Mouse (Mus musculus) liver, embryonic 14.5 days (tissue): Measurements from ENCODE around the gene Chrnb2. TPM values are rescaled to one million over a fixed set of nuclear protein-coding genes. Genes with fewer than 3 reads are reported as not detected.

ENCODE experiments used
- ATAC-seq: fragments of 200-750 bp; cut with Nextera tagmentation; 2 replicates; pipeline ENCODE4 v1.8.0; 2017; ENCODE audit warnings: moderate number of reproducible peaks, mild to moderate bottlenecking, moderate library complexity; ENCODE audit not compliant: insufficient read depth
- DNase-seq, 3 experiments: peaks; one replicate each; pipeline ENCODE4 v3.0.0-alpha.2; 2012 to 2013; ENCODE audit warnings: low read depth in 3 of 3, low spot score in 3 of 3
- H3K27ac ChIP-seq: fragments of 300-500 bp; sonication (generic); 2 replicates; pipeline ENCODE4 v1.5.1; 2014; ENCODE audit warnings: moderate library complexity, mild to moderate bottlenecking, control low read depth, inconsistent platforms
- H3K27me3 ChIP-seq: fragments of 300-500 bp; sonication (generic); 2 replicates; pipeline ENCODE4 v1.6.1; 2014; ENCODE audit warnings: mild to moderate bottlenecking, low read length, moderate library complexity; ENCODE audit not compliant: control insufficient read depth, insufficient read depth
- H3K36me3 ChIP-seq: fragments of 300-500 bp; sonication (generic); replicated peaks from 2 replicates; pipeline ENCODE4 v1.6.1; 2014; ENCODE audit warnings: low read depth; ENCODE audit not compliant: control insufficient read depth, insufficient read depth
- H3K4me1 ChIP-seq, 2 experiments: fragments of 200-500 bp in 1 of 2; fragments of 300-500 bp in 1 of 2; sonication (generic) in 1 of 2; replicated peaks; 2 replicates each; pipeline ENCODE4 v1.6.1; 2012 to 2014; ENCODE audit warnings: antibody characterized with exemption in 1 of 2, inconsistent platforms in 1 of 2, low read length in 1 of 2; ENCODE audit not compliant: control insufficient read depth in 2 of 2, insufficient read depth in 2 of 2
- H3K4me2 ChIP-seq: fragments of 300-500 bp; sonication (generic); 2 replicates; pipeline ENCODE4 v1.6.1; 2014; ENCODE audit warnings: low read depth, mild to moderate bottlenecking, control low read depth, moderate library complexity
- H3K4me3 ChIP-seq, 2 experiments: fragments of 200-500 bp in 1 of 2; fragments of 300-500 bp in 1 of 2; sonication (generic) in 1 of 2; 2 replicates each; pipeline ENCODE4 v1.5.1; 2012 to 2014; ENCODE audit warnings: low read depth in 2 of 2, low read length in 2 of 2, mild to moderate bottlenecking in 2 of 2, control low read depth in 1 of 2, inconsistent platforms in 1 of 2, moderate library complexity in 1 of 2; ENCODE audit not compliant: insufficient read depth in 1 of 2
- H3K9ac ChIP-seq: fragments of 300-500 bp; sonication (generic); replicated peaks from 2 replicates; pipeline ENCODE4 v1.6.1; 2014; ENCODE audit warnings: mild to moderate bottlenecking, control low read depth, moderate library complexity
- H3K9me3 ChIP-seq: fragments of 300-500 bp; sonication (generic); 2 replicates; pipeline ENCODE4 v1.6.1; 2016; ENCODE audit warnings: low read length, mixed read lengths; ENCODE audit not compliant: control insufficient read depth
- CTCF ChIP-seq: IDR thresholded peaks from 2 replicates; pipeline ENCODE4 v1.5.1; 2016; ENCODE audit warnings: antibody characterized with exemption, low read depth, control low read depth
- EP300 ChIP-seq: IDR thresholded peaks from 2 replicates; pipeline ENCODE4 v1.6.1; 2016; ENCODE audit warnings: antibody characterized with exemption, low read depth
- WGBS: fragments of 180-500 bp; shearing (Covaris S2); extraction: QIAGEN DNeasy Blood & Tissue Kit; methylation state at CpG from one replicate; pipeline ENCODE4 v1.1.7; 2014; ENCODE audit not compliant: insufficient replicate concordance; 5-methylcytosine and 5-hydroxymethylcytosine counted together
- polyA plus RNA-seq, 2 experiments: library from polyadenylated mRNA; depleted of rRNA in 1 of 2; stranded (reverse) in 1 of 2; unstranded in 1 of 2; fragments of >200 nt; fragmentation: Nextera tagmentation in 1 of 2; extraction: Ambion mirVana in 1 of 2; gene quantifications; 2 replicates each; pipeline versions ENCODE4 v1.2.1 to v1.2.3; 2012 to 2014

Chrnb2 gene
- polyA plus RNA-seq, 2 experiments, result 0.12 to 0.18 TPM

DNA sequence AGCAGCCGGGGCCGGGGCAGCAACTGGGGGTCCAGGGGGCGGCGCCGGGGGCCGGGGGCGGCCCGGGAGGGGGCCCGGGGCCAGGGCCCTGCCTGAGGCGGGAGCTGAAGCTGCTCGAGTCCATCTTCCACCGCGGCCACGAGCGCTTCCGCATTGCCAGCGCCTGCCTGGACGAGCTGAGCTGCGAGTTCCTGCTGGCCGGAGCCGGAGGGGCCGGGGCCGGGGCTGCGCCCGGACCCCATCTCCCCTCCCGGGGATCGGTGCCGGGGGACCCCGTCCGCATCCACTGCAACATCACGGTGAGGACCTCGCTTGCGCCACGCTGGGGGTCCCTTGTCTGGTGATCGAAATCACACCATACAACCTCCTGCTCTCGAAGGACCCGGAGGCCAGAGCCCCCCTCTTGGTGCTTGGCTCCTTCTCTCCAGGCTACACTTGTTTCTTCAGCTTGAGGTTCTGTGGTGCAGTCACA is 9.3 kb upstream of the Chrnb2 start:
- peak in 1 of 3 experiments; percentile 22 for DNase-seq
- H3K4me1 ChIP-seq, result peaks cover 5 to 25% of the 10 kb centered on the region in 2 experiments
- peak overlapping the region; percentile 49 for H3K27ac ChIP-seq
- peak overlapping the region; percentile 97 for H3K4me2 ChIP-seq
- no peaks in the 10 kb centered on the region for H3K27me3 ChIP-seq
- no peak for ATAC-seq
- TF ChIP-seq EP300, result no peak
- no peak for TF ChIP-seq CTCF
- H3K9me3 ChIP-seq, result no peaks in the 10 kb centered on the region
- peak overlapping the region; percentile 76 to 82 for H3K4me3 ChIP-seq
- 2% methylated on average over 31 of the region's 37 CpGs for WGBS
- peak overlapping the region; percentile 86 for H3K9ac ChIP-seq
- peaks cover 9% of the 10 kb centered on the region for H3K36me3 ChIP-seq

DNA sequence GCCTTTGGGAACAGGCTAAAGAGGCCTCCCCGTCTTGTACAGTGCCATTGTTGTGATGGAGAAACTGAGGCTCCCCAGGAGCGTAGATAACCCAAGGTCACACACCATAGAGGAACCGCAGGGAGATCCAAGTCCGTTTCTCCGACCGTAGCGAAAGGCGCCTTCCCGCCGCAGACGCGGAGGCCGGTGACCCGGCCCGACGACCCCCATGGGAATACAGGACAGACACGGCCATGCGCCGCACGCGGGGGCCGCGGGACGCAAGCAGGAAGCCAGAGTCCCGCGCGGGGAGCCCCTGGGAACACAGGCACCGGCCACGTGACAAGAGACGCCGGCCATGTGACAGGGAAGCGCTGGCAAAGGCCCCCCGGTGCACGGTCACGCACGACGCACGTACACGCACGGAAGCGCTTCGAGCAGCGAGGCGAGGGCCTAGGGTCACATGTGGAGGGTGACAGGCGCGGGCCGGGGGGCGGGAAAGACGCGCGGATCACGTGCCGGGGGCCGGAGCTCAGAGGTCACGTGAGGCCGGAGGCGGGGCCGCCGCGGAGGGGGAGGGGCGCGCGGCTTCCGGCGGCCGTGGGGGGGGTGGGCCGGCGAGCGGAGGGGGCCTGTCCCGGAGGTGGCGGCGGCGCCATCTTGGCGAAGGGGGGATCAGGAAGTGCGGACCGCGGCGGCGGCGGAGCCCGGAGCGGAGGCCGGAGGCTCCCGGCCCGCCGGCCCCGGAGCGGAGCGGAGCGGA is 8.7 kb upstream of the Chrnb2 start, which contains the start of gene Ube2q1:
Gene Ube2q1 (plus strand): TSS at position 649 of the 742 bp plus-strand sequence.
- Histone ChIP-seq H3K4me2 (peak within 1 kb of the TSS; percentile 97), H3K36me3 (peaks cover 6% of the 10 kb centered on the region), H3K9me3 (no peaks in the 10 kb centered on the region), H3K27ac (peak within 1 kb of the TSS; percentile 66), H3K9ac (peak within 1 kb of the TSS; percentile 86), H3K27me3 (no peaks in the 10 kb centered on the region), H3K4me1 (peaks cover 5 to 25% of the 10 kb centered on the region in 2 experiments), H3K4me3 (peak within 1 kb of the TSS; percentile 76 to 82)
- 1% methylated on average over 83 of the region's 90 CpGs for WGBS
- no peak for TF ChIP-seq CTCF
- 0 out of 2 replicates have a peak, but pooled peaks have one; percentile 10 for TF ChIP-seq EP300
- ATAC-seq, result peak; percentile 83
- peak; percentile 70 to 71 (median 71) for DNase-seq

DNA sequence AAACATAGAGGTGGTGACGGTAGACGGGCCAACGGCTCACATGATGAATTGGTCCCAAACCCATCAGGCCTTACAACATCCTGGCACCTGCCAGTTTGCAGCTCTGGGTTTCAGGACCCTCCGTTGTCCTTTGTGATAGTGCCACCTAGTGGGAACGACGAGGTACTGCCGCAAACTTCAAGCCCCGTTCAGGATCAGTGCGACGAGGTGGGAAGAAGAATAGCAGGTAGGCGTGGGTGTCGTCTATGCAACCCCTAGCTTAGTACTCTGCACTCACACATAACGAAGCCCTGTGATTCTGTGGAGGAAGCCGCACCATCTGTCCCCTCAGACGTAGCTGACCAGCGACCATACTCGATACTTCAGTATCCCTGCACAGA is 8.1 kb upstream of the Chrnb2 start:
- H3K4me3 ChIP-seq, result peak overlapping the region; percentile 76 to 82
- no peaks in the 10 kb centered on the region for H3K9me3 ChIP-seq
- H3K36me3 ChIP-seq, result peaks cover 4% of the 10 kb centered on the region; the same call in 1 of the 2 replicates
- TF ChIP-seq EP300 (no peak), CTCF (peak; percentile 99)
- DNase-seq (peak; percentile 71 to 78 (median 72)), ATAC-seq (peak; percentile 64)
- 1% methylated on average over 17 of the region's 17 CpGs for WGBS
- H3K9ac ChIP-seq, result peak overlapping the region; percentile 86
- H3K27ac ChIP-seq, result peak overlapping the region; percentile 66
- H3K4me2 ChIP-seq, result peak overlapping the region; percentile 97
- peaks cover 5 to 25% of the 10 kb centered on the region in 2 experiments for H3K4me1 ChIP-seq
- H3K27me3 ChIP-seq, result no peaks in the 10 kb centered on the region

DNA sequence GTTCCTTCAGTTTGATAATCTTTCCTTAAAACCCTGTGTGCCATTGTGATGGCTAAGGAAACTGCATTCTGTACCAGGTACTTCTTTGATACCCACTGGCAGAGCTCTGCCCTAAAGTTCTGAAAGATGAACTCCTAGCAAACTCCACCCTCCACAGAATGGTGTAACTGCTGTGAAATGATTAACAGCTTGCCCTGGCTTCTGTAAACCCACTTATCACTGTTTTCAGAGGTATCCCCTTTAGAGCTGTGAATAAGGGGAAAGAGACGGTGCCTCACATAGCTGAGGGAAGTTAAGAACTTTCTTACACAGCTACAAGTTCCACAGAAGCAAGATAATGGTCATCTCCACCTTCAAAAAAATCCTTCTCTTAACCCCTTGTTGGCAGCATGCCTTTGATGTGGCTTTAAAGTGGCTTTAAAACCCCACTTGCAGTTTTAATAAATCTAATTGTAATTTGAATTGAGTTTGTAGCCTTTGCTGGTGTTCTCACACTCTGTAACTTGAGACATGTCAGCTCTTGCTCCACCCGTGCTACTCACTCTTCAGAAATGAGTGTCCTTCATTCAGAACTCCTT is 6.1 kb upstream of the Chrnb2 start:
- H3K4me2 ChIP-seq, result no peak overlapping the region
- H3K9ac ChIP-seq, result no peak overlapping the region
- DNase-seq (no peak), ATAC-seq (no peak)
- no peaks in the 10 kb centered on the region for H3K36me3 ChIP-seq
- no peaks in the 10 kb centered on the region; the same call in 1 of the 2 replicates for H3K27me3 ChIP-seq
- TF ChIP-seq EP300 (no peak), CTCF (no peak)
- no peak overlapping the region for H3K4me3 ChIP-seq
- WGBS, result 32% methylated on average over 2 of the region's 2 CpGs
- no peaks in the 10 kb centered on the region for H3K9me3 ChIP-seq
- H3K4me1 ChIP-seq, result peaks cover 4 to 25% of the 10 kb centered on the region in 2 experiments
- H3K27ac ChIP-seq, result no peak overlapping the region

DNA sequence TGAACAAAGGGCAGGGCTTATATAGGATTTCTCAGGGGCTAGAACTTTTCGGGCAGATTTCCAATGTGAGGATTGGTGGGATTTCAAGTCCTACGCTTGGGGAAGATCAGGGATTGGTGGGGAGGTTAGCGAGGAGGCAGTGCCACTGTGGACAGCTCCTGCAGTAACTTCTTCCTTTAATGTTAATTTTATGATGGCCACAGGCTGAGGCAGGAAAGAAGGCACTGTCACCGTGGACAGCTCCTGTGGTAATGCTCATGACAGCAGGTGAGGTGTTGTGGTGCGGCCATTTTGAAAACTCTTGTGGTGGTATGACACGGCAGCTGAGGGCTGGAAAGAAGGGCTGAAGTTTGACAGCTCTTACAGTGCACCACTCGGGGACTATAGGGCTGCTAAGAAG is 5.2 kb upstream of the Chrnb2 start:
- ATAC-seq (no peak), DNase-seq (no peak)
- no peak overlapping the region for H3K4me2 ChIP-seq
- H3K36me3 ChIP-seq, result no peaks in the 10 kb centered on the region
- no peak overlapping the region for H3K4me3 ChIP-seq
- peaks cover under 1% of the 10 kb centered on the region for H3K27me3 ChIP-seq
- TF ChIP-seq CTCF, result no peak
- TF ChIP-seq EP300, result no peak
- no peaks in the 10 kb centered on the region for H3K9me3 ChIP-seq
- H3K9ac ChIP-seq, result no peak overlapping the region
- 57% methylated on average over 7 of the region's 7 CpGs for WGBS
- H3K27ac ChIP-seq, result no peak overlapping the region
- peaks cover under 1 to 17% of the 10 kb centered on the region in 2 experiments for H3K4me1 ChIP-seq
